Mouse (Mus musculus): ENCODE results near the gene Glt1d1.
"Not testable (repeated sequence)": the region's sequence is repeated elsewhere in the genome, so short reads cannot be mapped to it uniquely, and the experiment has no call there.

DNA sequence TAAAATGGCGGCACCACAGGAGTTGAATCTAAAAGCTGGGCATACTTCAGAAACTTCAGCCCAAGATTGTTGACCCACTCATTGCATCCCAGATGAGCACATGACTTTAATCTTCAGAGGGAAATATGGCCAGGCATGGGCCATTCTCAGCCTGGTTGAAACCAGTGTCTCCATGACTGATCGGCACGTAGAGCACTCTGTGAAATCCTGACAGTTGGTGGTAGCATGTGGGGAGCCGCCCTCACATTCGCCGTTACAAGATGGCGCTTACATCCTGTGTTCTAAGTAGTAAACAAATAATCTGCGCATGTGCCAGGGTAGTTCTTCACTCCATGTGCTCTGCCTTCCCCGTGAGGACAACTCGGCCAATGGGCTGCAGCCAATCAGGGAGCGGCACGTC lies 90.1 kb downstream of the Glt1d1 start:
- TF ChIP-seq GATA1 (IDR thresholded peaks at IDR 0.05; ENCODE audit: borderline replicate concordance, low read length); FLI1 (IDR thresholded peaks at IDR 0.05; ENCODE audit: low read length): not testable (repeated sequence)

All from megakaryocyte, embryonic 14.5 days (primary cell).